Mouse (Mus musculus) thymus, postnatal 10 days (tissue): ENCODE results near the gene Gm44503.
A peak's percentile ranks its signal among the peaks of the same experiment; 100 is the strongest.

Source experiments
- DNase-seq, 2 experiments: peaks; one replicate each; pipeline ENCODE4 v3.0.0; 2021; ENCODE audit warnings: low spot score in 2 of 2

Gene Gm44503

DNA sequence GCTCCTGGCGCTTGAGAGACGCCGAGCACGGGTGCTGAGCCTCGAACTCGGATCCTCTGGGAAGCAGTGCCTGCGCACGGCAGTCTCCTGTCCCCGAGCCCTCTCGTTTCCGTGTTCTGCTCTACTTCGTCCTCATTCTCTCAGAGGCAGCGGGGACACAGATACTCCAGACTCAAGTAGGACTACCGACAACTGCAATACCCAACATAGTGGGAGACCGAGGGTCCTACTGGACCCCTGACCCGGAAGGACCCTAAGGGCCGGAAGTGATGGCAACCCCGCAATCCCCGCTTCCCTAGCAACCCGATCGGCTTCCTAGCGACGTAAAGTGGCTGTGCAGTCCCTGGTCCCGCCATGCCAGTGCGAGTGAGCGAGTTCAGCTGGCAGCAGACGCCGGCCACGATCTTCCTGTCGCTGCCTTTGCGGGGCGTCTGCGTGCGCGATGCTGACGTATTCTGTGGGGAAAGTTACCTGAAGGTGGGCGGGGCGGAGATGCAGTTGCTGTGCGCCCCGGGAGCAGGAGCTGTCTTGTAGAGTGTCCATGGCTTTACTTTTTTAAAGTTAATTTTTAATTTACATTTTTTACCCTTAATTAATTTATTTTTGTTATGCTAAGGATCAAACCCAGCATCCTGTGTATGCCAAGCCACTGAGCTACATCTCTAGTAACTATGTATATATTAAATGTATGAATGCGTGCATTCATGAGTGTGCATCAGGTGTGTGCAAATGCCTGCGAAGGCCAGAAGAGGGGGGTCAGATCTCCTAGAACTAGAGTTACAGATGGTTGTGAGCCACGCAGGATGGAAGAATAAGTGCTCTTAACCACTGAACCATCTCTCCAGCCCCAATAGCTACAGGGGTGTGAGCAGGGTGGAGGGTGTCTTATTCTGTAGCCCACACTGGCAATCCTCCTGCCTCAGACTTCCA, at the start of gene Gm44503, which contains the start of gene Dyx1c1:
TSS of gene Gm44503 (plus strand) at position 332 of the 930 bp plus-strand sequence.
TSS of gene Dyx1c1 (plus strand) at position 265 of the 930 bp plus-strand sequence.
- peak; percentile 73 to 75 for DNase-seq

DNA sequence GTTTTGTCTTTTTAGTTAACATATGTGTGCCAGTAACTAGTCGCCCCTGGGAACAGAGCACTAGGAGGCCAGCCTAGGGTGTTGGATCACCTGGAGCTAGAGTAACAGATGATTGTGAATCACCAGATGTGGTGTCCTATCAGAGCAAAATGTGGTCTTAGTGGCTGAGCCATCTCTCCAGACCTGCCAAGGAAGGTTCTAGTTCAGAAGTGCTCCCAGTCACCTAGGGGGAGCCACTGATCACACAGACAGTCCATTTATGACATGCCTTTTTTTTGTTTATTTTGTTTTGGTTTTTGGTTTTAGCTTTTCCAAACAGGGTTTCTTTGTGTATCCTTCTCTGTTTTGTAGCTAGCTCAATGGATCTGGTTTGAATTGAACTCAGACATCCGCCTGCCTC, 47.3 kb upstream of the Gm44503 start:
- no peak for DNase-seq

DNA sequence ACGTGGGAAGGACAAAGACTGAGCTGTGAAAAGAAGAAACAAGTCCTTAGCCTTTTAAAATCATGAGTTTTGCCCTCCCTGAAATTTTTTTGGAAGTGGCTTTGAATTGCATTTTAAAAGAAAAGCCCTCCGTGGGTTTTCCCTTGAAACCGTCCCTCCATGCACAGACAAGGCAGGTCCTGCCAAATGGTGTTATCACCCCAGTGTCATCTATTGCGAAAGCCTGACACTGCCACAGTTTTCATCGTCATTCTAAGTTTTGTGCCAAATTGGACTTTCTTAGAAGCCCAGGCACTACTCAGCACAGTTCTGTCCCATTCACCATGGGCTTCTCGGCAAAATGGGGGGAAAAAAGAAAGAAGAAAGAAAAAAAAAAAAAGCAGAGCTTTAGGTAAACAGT, 45.1 kb upstream of the Gm44503 start:
- DNase-seq = no peak

DNA sequence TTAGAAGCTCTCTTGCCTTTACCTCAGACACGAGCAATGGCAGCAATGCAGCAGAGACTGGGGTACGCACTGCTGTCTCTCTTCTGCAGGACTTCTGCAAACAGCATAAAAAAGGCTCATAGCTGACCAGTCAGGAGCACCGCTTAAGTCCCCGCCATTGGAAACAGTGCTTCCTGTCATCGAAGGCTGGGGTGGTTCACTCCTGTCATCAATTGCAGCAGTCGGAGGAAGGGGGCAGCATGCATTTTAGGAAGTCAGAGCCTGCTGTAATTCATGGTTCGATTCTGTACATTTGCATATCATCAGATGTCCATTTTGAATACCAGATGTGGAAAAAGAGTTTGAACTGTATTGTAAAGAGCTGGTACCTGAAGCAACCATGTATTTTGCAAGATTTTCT, 42.9 kb upstream of the Gm44503 start:
- no peak for DNase-seq

DNA sequence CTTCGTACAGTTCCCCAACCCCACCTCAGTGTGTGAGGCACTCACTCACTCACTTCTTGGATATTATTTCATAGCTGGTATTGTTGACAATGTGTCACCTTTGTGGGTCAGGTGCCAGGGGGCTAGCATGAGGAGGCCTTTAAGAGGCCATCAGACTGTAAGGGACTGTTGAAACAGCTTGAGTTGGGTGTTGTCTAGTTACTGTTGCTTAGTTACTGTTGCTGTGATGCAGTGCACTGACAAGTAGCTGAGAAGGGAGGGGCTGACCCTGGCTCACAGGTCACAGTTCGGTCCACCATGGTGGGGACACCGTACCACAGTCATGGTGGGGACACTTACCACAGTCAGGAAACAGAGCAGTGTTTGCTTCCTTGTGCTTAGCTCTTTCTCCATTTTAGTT, 35.6 kb upstream of the Gm44503 start:
- DNase-seq = no peak

DNA sequence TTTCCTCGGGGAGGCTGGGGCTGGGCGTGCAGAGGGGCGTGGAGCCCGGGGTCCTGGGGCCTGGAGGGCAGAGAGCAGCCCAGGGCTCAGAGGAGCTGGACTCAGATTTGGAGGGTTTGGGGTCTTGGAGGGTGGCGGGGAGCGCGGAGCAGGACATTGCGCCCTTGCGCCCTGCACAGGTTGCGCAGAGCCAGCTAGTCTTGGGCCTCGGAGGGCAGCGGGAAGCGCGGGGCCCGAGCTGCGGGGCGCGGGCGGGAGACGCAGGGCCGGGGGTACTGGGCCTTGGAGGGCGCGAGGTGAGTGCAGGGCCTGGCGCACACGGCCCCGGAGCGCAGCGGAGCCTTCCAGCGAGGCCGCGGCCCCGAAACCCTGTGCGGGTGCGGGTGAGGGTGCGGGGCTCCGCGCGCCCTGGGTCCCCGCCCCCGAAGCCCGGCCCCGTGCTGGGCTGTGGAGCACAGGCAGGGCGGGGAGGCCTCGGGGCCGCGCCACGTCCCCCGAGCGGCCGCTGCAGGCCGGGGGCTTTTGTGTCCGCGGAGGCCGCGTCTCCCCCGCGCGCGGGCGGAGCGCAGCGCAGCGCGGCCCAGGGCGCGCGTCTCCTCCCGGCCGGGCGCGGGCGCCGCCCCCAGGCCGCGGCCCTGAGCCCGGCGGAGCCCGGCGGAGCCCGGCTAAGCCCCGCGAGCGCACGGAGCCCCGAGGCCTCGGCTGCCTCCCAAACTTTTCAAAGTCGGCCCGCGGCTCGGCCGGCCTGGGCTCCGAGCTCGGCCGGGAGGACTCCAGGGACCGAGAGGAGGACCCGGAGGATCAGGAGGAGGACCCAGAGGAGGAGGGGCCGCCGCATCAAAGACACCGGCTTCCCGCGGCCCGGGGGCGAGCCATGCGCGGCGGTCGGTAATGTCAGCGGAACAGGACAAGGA, 33.4 kb upstream of the Gm44503 start, which contains the start of gene Pygo1:
TSS of gene Pygo1 (plus strand) at position 625 of the 914 bp plus-strand sequence.
- peak in 1 of 2 experiments; percentile 8 for DNase-seq

DNA sequence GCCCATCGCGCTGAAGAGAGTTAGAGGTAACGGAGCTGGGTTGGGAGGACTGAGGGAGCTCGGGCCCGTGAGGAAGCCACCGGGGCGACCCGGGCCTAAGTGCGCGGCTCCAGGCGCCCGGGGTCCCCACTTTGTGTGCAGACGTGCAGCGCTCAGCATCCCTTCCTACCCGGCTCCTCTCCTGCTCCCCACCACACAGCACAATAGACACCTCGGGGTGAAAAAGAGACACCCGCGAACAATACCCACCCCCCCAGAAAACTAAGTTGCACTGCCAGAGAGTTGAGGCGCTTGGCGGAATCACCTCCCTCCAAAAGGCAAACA, 32.8 kb upstream of the Gm44503 start:
- DNase-seq = no peak

DNA sequence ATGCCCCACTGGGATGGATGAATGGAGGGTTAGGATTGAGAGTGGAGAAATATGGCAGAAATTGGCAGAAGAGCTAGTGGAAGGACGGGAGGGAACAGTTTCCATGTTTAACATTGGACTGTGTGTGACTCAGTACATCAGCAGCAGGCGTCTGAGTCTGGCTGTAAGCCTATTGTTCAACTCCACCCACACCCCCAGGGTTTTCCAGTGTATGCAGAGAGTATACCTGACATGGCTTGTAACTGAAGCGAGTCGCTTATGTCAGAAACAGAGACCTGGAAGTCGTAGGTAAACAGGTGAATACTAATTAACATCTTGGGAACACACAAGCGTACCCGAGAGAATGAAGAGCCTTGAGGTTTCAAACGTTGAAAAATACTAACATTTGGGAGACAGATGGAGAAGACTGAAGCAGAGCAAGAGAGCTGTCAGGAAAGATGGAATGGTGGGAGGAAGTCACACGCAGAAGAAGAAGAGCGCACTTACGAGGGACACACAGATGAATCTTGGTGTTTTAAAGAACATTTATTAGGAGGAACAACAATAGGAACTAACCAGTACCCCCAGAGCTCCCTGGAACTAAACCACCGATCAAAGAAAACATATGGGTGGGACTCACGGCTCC, 27.4 kb upstream of the Gm44503 start:
- DNase-seq = no peak

DNA sequence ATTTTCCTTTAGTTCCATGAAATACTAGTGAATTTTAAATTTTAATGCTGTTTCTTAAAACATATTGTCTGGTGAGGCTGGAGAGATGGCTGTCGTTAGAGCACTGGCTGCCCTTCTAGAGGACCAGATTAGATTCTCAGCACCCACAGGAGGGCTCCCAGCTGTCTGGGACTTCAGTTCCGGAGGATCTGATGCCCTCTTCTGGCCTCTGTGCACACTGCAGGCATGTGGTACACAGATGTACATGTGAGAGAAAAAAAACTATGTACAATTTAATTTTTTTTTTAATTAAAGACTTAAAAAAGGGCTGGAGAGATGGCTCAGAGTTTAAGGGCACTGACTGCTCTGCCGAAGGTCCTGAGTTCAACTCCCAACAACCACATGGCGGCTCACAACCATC, 23.3 kb upstream of the Gm44503 start:
- DNase-seq = no peak

DNA sequence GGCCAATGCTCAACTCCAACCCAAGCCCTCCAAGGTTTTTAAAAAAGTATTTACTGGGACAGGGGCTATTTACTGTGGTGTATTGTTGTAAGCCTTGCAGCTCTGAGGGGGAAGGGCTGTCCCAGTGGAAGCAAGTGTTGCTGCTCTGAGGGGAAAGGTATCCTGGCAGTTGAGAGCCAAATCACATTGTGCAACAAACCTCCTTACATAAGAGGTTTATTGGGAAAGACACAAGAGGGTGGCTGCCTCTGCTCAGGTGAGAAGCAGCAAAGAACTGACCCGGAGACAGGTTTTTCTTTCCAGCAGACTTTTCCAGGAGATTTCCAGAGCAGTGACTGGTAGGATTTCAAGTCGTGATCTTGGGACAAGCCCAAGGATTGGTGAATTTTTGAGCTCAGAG, 22.4 kb upstream of the Gm44503 start:
- no peak for DNase-seq

DNA sequence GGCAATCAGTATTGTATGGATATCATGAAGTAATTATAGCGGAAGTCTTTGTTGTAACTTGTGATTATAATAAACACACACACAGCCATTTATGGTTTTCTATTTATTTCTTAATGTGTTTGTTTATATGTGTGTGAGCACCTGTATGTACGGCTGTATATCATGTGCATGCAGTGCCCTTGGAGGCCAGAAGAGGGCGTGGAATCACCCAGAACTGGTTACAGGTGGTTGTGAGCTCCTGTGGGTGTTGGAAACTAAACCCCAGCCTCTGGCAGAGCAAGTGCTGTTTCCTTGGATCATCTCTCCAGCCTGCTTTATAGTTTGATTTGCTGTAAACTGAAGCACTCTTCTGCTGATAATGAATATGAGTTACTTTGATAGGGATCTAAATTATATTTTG, 15.2 kb upstream of the Gm44503 start:
- no peak for DNase-seq

DNA sequence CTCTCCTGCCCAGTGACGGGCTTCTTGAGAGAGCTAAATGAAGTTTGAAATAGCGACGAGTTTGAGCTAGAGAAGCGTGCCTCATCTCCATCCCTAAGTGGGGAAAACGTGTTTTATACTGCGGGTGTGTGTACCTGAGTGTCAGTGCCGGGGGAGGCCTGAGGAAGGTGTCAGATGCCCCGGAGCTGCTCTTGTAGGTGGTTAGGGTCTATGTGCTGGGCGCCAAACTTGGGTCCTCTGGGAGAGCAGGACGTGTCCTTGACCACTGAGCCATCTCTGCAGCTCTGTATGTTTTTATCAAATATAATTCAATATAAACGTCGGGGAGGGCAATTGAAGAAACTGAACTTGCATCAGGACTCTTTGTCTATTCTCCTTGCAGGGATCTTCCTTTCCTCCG, 14.4 kb upstream of the Gm44503 start:
- DNase-seq = no peak

DNA sequence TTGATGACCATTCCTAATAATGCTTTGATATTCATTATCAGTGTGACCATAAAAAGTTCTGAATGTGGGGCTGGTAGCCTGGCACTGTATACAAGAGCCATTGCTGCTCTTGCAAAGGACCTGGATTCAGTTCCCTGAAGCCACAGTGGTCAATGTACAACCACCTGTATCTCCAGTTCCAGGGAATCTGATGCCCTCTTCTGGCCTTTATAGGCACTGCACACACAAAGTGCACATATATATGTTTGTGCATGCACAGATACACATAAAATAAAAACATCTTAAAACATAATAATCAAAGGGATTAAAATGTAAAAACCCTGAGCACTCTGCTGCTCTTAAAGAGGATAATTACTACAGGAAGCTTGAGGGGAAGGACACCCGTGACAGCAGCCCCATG, 11.6 kb upstream of the Gm44503 start:
- DNase-seq = no peak

DNA sequence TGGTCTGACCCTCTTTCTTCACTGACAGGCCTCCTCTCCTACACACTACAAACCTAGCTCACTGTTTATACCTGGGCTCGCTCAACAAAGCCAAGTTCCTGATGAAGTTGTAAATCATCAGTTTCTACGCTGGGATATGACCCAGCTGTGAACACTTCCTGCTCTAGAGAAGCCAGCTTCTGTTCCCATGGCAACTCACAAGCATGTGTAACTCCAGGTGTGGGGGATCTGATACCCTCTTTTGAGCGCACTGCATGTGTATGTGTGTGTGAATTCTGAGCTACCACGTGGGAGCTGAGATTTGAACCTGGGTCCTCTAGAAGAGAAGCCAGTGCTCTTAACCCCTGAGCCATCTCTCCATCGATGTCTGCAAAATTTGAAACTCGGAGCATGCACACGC, 9.1 kb upstream of the Gm44503 start:
- no peak for DNase-seq

DNA sequence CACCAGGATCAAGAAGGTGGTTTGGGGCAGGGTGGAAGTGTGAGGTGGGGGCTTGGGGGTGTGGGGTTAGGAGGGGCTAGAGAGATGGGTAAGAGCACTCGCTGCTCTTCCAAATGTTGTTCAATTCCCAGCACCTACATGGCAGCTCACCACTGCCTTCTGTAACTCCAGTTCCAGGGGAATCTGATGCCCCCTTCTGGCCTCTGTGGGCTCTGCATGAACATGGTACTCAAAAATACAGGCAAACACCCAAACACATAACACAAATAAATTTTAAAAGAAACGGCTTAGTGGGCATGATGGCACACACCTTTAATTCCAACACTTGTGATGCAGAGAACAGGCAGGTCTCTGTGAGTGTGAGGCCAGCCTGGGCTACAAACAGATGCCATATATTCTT, 3.9 kb upstream of the Gm44503 start:
- peak in 1 of 2 experiments; percentile 20 for DNase-seq

DNA sequence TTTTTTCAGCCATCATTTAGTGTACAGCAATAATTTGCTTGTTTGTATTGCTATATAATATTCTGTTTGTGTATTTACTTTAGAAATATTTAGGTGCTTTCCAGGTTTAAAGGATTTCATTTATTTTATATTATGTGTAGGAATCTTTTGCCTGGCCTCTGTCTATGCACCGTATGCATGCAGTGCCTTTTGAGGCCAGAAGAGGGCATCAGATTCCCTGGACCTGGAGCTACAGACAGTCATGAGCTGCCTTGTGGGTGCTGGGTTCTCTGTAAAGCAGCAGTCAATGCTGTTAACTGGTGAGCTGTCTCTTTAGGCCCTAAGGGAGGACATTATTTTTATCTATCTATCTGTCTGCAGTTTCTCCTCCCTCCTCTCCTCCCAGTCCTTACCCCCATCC, 3.1 kb upstream of the Gm44503 start:
- peak; percentile 47 to 59 for DNase-seq

DNA sequence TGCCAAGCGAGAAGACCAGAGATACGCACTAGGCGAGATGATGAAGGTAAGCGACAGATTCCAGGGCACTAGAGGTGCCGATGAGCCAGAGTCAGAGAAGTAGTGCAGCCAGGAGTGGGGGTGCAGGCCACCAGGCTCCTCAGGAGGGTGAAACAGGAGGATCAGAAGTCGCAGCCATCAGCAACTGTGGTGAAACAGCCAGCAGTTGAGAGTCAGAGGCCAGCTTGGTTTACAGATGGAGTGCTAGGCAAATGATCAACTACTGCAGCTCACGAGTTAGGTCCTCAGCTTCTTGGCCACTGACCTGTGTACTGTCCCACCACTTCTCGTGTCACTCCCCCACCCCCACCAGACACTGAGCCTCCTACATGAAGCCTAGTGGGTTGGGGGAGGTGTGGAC, 2.7 kb downstream of the Gm44503 start:
- no peak for DNase-seq

DNA sequence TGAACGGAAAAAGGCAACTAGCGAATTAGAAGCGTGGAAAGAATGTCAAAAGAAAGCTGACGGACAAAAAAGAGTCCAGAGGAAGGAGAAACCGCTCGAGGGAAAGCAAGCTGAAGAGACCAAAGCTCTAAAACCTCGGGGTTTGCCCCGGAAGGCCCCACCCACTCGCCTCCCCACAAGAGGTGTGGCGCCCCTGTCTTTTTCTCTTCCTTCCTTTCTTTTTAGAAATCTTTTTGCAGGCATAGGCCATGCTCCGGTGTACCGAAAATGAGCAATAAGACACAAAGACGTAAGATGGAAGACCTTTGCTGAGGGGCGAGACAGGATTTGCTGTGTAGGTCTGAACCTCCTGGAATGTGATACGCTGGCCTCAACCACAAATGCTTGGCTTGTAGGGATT, 3.3 kb downstream of the Gm44503 start:
- DNase-seq = peak; percentile 53 to 61

DNA sequence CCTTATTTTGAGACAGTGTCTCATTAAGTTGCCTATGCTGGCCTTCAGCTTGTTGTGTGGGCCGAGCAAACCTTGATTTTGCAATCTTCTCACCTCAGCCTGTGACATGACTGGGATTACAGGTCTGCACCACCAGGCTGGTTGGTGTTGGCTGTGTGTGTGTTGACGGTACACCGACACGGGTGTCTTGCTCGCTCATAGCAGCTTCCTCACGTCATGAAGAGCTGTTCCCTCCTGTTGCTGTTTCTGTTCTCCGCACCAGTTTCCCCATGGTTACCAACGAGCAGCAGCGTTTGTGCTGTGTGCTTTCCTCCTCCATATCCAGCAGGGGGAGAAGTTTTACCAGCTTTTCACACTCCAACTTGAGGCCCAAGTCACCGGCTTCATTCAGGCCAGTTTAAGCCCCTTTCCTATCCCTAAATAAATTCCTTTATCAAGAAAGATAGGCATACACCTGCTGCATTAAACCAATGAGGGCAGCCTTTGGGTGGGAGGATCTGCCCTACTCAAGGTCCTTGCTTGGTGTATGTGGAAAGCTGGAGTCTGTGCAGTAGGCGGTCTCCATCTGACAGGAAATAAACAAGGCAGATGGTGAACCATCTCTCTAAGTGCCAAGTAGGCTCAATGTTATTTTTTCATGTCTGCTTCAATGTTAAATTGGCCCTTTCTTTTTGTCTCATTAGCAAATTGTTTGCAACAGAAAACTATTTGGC, 9.9 kb downstream of the Gm44503 start:
- peak; percentile 41 to 67 for DNase-seq

DNA sequence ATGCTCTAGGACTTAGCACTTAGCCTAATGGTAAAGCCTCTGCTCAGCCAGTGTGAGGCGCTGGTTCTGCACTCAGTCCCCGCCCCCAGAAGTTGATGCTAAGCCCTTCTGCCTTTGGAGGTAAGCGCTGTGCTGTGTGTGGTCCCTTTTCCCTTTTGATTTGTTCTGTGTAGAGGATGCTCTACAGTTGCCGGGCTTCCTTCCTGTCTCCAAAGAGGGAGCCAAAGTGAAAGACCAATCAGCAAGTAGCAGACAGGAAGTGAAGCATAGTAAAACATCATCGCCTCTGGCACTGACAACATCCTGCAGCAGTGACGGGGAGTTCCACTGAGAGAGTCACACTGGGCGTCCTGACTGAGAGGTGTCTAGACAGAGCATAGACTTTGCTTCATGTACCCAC, 11.2 kb downstream of the Gm44503 start:
- peak; percentile 7 to 16 for DNase-seq

DNA sequence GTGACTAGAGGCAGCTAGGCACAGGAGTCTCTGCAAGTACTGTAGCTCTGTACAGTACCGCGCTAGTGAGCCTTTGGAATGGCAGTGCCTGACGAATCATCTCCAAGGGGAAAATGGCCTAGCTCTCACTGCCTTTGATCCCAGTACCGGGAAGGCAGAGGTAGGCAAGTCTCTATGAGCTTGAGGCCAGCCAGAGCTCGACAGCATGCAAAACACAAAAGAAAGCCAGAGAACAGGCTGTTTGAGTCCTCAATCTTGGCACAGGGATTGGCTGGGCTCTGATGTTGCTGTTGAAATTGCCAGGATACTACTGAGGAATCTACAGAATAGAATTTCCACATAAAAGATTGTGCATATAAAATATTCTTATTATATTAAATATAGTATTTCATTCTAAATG, 13.8 kb downstream of the Gm44503 start:
- no peak for DNase-seq
